8 mouse cellular contexts compared by ENCODE assay signal in the genomic region with DNA sequence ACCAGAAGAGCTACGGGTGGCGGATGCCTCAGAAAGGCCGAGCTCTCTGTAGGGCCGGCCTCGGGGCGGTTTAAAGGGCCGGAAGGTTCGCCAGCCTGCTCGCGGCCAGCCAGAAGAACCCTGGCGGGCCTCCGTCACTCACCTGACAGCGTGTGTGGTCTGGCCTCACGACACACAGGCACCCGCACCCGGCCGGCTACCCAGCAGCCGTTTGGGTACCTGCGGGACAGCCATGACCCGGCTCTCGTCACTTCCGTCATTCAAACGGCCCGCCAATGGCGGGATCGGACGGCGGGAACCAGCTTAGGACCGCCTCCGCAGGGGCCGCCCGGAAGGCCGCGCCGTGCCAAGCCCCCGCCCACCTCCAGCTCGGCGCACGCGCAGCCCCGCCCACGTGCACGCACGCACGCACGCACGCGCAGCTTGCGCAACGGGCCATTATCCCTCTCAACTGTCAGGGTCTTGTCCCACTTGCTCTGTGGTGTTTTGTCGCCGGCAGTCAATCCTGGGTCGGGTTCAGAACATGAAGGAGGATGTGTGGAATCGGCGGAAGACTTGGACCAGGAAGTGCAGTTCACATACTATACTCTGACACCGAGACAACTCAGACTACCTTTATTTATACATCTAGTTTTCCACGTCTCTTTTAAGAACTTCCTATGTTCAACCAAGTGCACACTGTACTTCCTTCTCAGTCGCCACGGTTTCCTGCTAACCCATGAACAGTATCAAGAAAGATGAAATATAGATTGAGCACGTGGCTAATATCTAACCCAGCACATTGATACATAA. TPM values are rescaled to one million over a fixed set of nuclear protein-coding genes. Genes with fewer than 3 reads are reported as not detected.
DNase-seq lines count a peak whose midpoint lies in the region; ATAC-seq and TF ChIP-seq lines count a peak whose summit lies in the region.

Cep295 (minus strand) TSS at position 305 of the 792 bp plus-strand sequence.

- peak within 1 kb of the TSS; percentile 74 for H3K4me3 ChIP-seq in gastrocnemius, adult 2 months
- peak within 1 kb of the TSS; percentile 90 for H3K4me3 ChIP-seq in hindbrain, postnatal 0 days (ENCODE audit: low read length)
- peak within 1 kb of the TSS; percentile 90 for H3K4me3 ChIP-seq in left cerebral cortex, adult 2 months

- 0 out of 2 replicates have a peak, but pooled peaks cover 5% of the 10 kb centered on the region for H3K27me3 ChIP-seq in hindbrain, postnatal 0 days (ENCODE audit: insufficient read depth, low read length)

- H3K4me2 ChIP-seq in hindbrain, postnatal 0 days (ENCODE audit: low read depth, low read length) = peak within 1 kb of the TSS; percentile 66

- H3K27ac ChIP-seq in gastrocnemius, adult 2 months = peak within 1 kb of the TSS; percentile 87
- H3K27ac ChIP-seq in hindbrain, postnatal 0 days = peak within 1 kb of the TSS; percentile 90
- H3K27ac ChIP-seq in left cerebral cortex, adult 2 months = peak within 1 kb of the TSS; percentile 76

- no peak for TF ChIP-seq CTCF in gastrocnemius, adult 2 months (IDR thresholded peaks at IDR 0.05)
- no peak for TF ChIP-seq CTCF in hindbrain, postnatal 0 days (IDR thresholded peaks at IDR 0.05; ENCODE audit: low read depth)
- no peak for TF ChIP-seq CTCF in left cerebral cortex, adult 2 months (IDR thresholded peaks at IDR 0.05)

- peak; percentile 93 for ATAC-seq in common myeloid progenitor, adult 5-6 weeks (replicated peaks; ENCODE audit: low read depth, poor library complexity, severe bottlenecking)
- ATAC-seq in hindbrain, postnatal 0 days = peak; percentile 99
- peak; percentile 99 for ATAC-seq in megakaryocyte, adult 5-6 weeks (ENCODE audit: poor library complexity, severe bottlenecking)

- H3K9ac ChIP-seq in hindbrain, postnatal 0 days (replicated peaks; ENCODE audit: low read length) = peak within 1 kb of the TSS; percentile 81

- H3K4me1 ChIP-seq in hindbrain, postnatal 0 days (ENCODE audit: insufficient read depth, low read length) = no peaks in the 10 kb centered on the region; the same call in 1 of the 2 replicates

- H3K36me3 ChIP-seq in hindbrain, postnatal 0 days (ENCODE audit: insufficient read depth, low read length) = no peaks in the 10 kb centered on the region

- no peaks in the 10 kb centered on the region for H3K9me3 ChIP-seq in hindbrain, postnatal 0 days (ENCODE audit: low read length)

- peak; percentile 98 for DNase-seq in ZHBTc4 (ENCODE audit: low read depth, low spot score)
- DNase-seq in gastrocnemius, adult 2 months = peak; percentile 98
- peak; percentile 98 for DNase-seq in hindbrain, postnatal 0 days (ENCODE audit: low spot score)
- peak; percentile 97 for DNase-seq in left cerebral cortex, adult 2 months (ENCODE audit: extremely low spot score in 1 of 2, low spot score in 2 of 2)
- peak; percentile 93 to 94 for DNase-seq in right cerebral cortex, adult 2 months (ENCODE audit: low spot score in 2 of 2)
- peak; percentile 97 for DNase-seq in urinary bladder, postnatal 14 days (ENCODE audit: low spot score)

- intact Hi-C loops in gastrocnemius, adult 2 months (cut with DNase I) = loop anchor here (5.0 kb wide), 2 partner anchors 50 to 135 kb away; partner anchors contain the start of genes 4931406C07Rik, Smco4 and Taf1d
- intact Hi-C loops in left cerebral cortex, adult 2 months (cut with DNase I) = no loop called here

- WGBS in hindbrain, postnatal 0 days = 2% methylated on average over 60 of the region's 60 CpGs

RNA-seq across cellular contexts. Expression of gene Cep295, which starts in this region (rescaled TPM):
- 69.3 and 81.1 TPM in 2 replicates for total RNA-seq in common myeloid progenitor, adult 5-6 weeks (2017)
- total RNA-seq in gastrocnemius, adult 2 months (2021) = 1 to 10 TPM; 5.1 to 5.9 TPM
- total RNA-seq in hindbrain, postnatal 0 days (2014; rRNA removed) = 16.6 and 18.6 TPM in 2 replicates
- polyA plus RNA-seq in hindbrain, postnatal 0 days (2015; fragmentation: Nextera tagmentation; extraction: Ambion mirVana) = 10.0 and 10.3 TPM in 2 replicates
- total RNA-seq in left cerebral cortex, adult 2 months (2021) = 10 to 100 TPM; 22.2 to 23.2 TPM
- 39.6 and 41.6 TPM in 2 replicates for total RNA-seq in megakaryocyte, adult 5-6 weeks (2015)
- total RNA-seq in megakaryocyte, adult 5-6 weeks (2017) = 27.8 and 37.2 TPM in 2 replicates

Comparison
In these comparisons a context has a peak if more than half of its experiments do, and no peak if none do; other contexts are left out.
1. Peak in every context shown above with its lines: DNase-seq, ATAC-seq, H3K4me3 ChIP-seq and H3K27ac ChIP-seq.